Mouse (Mus musculus): Measurements from ENCODE around the gene Tnfrsf11a.
"Not testable (repeated sequence)": the region's sequence is repeated elsewhere in the genome, so short reads cannot be mapped to it uniquely, and the experiment has no call there.

Gene Tnfrsf11a

DNA sequence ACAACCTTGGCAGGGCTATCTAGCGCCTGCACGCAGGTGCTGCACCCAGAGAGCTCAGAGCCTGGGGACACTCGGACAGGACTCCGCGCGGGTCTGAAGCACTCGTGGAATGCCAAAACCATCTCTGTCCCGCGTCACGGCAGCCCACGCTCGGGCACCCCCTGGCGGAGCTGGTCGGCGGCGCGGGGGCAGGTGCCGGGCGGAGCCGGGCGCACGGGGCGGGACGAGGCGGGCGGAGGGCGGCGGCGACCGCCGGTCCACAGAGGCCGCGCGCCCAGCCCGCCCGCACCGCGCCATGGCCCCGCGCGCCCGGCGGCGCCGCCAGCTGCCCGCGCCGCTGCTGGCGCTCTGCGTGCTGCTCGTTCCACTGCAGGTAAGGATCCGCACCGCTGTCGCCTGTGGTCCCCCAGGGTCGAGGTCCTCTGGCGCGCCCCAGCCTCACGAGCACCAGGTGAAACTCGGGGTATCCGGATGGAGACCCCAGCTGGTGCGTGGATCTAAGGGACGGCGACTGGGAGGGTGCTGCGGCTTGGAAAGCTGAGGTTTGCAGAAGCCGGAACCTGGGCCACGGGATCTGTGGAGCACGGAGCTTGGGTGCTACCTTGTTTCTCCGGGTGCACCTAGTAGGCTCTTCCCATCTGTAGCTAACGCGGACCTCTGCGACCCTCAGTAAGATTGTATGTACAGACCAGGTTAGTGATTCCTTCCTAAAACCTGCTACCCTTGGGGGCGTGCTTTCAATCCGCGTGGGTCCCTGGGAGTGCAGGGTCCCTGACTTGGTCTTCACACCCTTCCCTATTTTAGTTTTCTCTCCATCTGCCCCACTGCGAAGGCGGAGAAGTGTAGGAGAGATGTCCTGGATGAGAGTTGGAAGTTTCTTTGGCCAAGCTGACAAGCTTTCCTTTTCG is at the start of gene Tnfrsf11a:
Gene Tnfrsf11a (plus strand): TSS at position 262 of the 908 bp plus-strand sequence.
- peak; percentile 33 for DNase-seq (ENCODE audit: low read depth, low spot score)

GRCm38 (mm10) chr1:105735318-105735717 is 45.2 kb upstream of the Tnfrsf11a start:
- DNase-seq (ENCODE audit: low read depth, low spot score) = peak; percentile 67

DNA sequence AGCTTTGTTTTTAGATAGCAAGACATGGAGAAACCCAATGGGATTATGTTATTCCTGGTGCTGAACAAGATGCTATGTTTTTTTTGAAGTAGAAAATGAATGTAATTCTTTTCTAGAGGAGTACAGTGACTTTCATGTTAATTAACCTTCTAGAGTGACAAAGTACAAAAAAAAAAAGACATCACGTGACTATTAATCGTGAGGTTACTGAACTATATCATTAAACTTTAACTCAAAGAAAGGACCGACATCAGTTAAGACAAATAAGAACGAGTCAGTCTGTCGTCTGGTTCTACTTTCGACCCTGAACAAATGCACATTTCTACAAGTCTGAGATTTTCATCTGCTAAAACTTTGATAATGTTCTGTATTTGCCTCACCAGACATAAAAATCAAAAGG is 42.2 kb upstream of the Tnfrsf11a start:
- no peak for DNase-seq (ENCODE audit: low read depth, low spot score)

- no peak for DNase-seq (ENCODE audit: low read depth, low spot score)
Observed at GRCm38 (mm10) chr1:105739493-105739892, 41.0 kb upstream of the Tnfrsf11a start.

DNA sequence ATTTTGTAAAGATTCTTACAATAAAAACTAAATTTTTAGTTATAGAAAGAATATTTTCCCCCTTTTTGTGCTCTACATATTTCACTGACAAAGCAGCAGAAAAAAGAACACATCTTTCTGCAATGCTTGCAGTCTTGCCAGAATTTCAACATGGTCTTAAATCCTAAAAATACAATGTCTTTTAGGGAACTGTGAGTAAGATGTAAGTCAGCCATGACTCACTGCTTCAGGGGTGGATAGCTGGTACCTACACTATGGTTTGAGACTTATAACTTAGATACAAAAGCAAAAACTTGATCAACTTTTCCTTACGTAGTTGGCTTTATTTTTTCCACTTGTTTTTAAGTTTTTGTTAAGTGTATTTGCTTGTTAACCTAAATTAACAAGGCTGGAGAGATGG is 38.0 kb upstream of the Tnfrsf11a start:
- no peak for DNase-seq (ENCODE audit: low read depth, low spot score)

DNA sequence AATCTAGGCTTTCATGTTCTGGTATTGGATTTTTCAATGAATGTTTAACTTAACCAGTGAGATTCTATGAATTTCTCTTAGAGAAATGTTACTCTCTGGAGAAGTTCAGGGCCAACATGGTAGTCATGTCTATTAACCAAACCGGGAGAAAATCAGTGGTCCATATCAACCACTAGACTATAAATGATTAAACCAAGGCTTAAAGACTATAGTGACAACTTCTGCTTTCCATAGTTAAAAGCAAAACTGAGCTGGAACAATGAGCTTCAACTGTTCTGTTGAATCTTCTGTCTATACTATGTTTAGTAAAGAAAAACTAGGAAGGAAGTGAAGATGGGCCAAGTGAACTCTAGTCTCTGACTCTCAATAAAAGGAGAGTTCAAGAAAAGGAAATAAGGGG is 34.1 kb upstream of the Tnfrsf11a start:
- DNase-seq (ENCODE audit: low read depth, low spot score) = no peak

DNA sequence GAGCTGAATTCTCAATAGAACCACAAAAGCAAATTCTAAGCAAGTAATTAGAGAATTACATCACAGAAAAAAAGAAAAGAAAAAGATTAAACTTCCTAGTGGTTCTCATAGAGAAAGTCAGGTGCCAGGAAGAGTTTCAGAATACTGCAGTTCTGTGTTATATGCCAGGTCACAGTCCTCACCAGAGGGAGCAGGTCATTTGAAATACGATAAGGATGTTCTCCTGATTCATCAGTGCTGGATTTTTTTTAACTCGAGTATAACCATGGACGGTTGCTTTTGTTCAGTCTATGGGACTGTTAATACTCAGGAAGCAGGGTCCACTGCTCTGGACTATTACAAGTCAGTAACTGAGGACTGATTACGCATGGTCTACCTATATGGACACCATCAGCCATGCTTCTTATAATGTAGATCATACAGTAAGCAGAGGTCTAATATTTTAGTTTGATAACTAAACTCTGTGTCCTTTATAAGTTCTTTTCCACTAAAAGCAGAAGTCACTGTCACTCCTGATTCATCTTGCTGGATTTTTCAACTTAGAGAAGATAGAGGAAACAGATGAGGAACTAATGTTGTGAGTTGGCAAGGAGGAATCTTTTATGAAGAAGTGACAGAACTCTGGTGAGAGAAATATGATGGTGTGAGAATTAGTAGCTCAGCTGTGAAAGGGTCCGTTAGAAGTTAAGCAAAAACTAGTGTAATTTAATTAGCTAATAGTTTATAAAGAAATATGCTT is 33.5 kb upstream of the Tnfrsf11a start:
- DNase-seq (ENCODE audit: low read depth, low spot score) = no peak

DNA sequence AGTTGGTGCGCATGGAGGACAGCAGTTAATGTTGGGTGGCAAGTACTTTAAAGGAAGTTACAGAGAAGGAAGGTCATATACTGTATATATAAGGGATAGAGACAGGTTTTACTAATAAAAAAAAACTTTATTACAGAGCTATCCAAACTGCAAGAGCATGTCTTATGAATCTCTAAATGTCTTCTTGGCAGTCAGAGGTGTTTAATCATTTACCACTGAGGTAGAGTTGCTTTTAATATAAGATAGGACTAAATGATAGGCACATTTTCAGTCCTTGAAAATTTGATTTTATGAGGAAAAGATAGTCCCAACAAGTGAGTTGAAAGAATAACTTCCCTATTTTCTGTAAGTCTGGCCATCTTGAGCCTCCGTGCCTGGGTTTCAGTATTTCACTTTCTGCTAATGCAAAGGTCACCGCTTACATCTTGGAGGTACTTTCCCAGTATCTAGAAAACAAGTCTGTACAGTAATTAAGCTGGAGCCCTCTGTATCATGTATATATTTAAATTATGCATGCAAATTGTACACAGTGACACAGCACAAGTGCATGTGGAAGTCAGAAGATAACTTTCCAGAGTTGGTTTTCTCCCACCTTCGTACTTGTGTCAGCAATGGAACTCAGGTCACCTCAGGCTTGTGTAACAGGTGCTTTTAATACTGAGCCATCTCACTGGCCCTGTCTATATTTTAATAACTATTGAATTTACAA is 32.3 kb upstream of the Tnfrsf11a start:
- DNase-seq (ENCODE audit: low read depth, low spot score) = no peak

GRCm38 (mm10) chr1:105752196-105752595 is 28.3 kb upstream of the Tnfrsf11a start:
- no peak for DNase-seq (ENCODE audit: low read depth, low spot score)

- no peak for DNase-seq (ENCODE audit: low read depth, low spot score)
Observed at GRCm38 (mm10) chr1:105752944-105753343, 27.6 kb upstream of the Tnfrsf11a start.

- peak; percentile 30 for DNase-seq (ENCODE audit: low read depth, low spot score)
Observed at GRCm38 (mm10) chr1:105758798-105759197, 21.7 kb upstream of the Tnfrsf11a start.

DNA sequence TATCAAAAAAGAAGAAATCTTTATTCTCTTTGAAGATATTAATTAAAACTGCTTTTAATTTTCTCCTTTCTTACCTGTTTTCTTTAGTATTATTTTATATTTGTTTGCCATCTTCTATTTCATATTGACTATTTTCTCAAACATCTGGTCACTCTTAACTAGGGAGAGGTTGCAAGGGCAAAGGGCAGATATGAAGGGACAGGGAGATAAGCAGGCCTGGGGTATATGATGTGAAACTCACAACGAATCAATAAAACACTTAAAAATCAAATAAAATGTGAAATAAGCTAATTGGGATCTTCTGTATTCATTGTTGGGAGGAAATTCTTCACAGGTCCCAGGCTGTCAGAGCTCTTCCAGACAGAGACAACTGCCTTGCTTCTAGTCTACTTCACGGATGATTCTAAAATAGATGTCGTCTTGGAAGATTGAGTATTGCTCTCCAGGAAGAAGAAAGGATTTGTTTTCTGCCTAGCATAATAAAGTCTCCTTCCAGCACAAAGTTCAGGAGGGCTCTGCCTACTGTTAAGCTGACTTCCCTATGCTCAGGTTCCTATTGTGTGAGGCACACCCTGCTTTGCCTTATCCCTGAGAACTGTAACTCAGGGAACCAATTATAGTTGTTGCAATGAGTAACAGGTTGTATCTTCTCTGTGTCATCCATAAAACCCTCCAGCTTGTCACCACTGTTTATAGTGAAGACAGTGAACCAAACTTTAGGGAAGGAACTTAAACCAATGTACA is 20.9 kb upstream of the Tnfrsf11a start:
- DNase-seq (ENCODE audit: low read depth, low spot score) = no peak

DNA sequence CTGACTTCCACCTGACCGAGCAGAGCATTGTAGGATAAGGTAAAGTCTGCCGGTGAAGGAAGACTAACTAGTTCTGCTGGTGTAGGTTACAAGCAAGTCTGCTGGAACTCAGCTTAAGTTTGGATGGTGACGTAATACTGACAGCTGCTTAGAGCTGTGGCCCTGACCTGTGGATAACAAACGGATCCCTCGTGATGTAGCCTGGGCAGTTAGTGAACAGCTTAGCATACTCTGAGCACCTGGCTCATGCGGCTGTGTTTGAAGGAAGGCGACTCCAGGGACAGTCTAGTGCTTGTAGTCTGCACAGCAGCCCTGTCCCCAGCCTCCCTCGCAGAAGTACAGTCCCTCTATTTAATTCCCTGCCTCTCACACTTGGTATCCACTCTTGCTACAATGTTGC is 14.9 kb upstream of the Tnfrsf11a start:
- DNase-seq (ENCODE audit: low read depth, low spot score) = no peak

DNA sequence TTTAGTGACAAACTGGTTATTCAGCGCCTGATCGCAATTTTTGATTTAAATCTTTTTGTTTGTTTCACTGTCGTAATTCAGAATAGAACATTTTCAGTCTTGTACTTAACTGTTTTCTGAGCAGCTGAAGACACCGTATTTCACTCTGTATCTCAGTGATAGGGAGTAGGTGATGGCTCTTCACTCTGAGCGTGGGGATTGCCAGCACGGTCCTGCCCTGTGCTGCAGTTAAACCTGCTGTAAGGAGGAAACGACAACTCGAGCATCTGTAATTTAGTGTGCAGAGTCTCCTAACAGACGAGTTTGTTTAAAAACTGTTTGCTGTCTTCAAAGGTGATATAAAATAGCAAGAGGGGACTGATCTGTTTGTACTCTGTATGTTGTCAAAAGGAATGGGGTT is 14.4 kb upstream of the Tnfrsf11a start:
- DNase-seq (ENCODE audit: low read depth, low spot score) = not testable (repeated sequence)

DNA sequence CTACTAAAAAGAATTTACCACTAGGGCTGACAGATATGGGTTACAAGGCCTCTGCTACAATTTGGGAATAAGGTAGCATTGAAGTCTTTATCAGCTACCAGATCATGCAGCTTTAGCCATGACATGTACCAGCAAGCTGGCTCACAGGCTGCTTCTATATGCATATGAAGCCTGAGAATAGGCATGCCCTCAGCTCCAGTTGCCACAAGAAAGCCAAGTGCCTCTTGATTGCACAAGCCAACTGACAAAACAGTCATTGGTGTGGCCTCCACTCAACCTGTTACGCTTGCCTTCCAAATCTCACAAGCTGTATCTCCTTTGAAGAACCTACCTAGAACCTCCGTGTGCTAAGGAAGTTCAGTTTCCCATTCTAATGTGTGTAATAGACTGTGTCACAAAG is 12.1 kb upstream of the Tnfrsf11a start:
- no peak for DNase-seq (ENCODE audit: low read depth, low spot score)

DNA sequence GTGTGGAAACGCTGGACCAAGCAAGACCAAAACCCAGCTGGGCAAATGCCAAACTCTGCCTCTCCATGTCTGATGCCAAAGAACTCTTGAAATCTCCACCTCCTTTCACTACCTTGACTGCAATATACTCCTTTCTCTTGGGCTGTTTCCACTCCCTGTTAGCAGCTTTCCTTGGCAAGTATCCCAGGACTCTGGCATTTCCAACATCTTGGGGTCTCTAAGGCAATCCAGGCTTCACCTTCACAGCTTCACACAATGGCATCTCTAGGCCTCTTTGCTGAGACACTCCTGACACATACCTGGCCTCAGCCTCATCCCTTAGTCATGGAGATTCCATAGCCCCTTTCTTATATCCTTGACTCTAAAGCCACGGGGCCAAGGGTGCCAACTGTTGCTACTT is 9.8 kb upstream of the Tnfrsf11a start:
- DNase-seq (ENCODE audit: low read depth, low spot score) = no peak

DNA sequence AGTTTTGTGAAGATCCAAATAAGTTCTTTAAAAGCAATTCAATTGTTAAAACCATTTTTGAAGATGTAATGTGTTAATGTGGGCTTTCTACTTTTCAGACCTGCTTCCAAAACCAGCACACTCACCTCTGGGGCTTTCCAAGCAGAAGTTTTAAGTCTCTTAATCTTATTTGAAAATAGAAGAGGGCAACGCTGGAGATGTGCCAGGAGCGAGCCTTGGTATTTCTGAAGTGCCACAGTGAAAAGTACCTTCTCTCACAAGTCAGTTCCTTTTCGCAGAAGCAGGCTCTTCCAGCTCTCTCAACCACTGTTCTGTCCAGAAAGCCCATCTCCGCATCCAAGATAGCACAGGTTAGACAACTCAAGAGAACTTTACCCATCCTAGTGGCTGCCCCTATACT is 4.1 kb upstream of the Tnfrsf11a start:
- DNase-seq (ENCODE audit: low read depth, low spot score) = no peak

GRCm38 (mm10) chr1:105780079-105780456 is 450 bp upstream of the Tnfrsf11a start:
- DNase-seq (ENCODE audit: low read depth, low spot score) = no peak

- DNase-seq (ENCODE audit: low read depth, low spot score) = peak; percentile 19
Observed at GRCm38 (mm10) chr1:105781391-105782146, 1.1 kb downstream of the Tnfrsf11a start.

DNA sequence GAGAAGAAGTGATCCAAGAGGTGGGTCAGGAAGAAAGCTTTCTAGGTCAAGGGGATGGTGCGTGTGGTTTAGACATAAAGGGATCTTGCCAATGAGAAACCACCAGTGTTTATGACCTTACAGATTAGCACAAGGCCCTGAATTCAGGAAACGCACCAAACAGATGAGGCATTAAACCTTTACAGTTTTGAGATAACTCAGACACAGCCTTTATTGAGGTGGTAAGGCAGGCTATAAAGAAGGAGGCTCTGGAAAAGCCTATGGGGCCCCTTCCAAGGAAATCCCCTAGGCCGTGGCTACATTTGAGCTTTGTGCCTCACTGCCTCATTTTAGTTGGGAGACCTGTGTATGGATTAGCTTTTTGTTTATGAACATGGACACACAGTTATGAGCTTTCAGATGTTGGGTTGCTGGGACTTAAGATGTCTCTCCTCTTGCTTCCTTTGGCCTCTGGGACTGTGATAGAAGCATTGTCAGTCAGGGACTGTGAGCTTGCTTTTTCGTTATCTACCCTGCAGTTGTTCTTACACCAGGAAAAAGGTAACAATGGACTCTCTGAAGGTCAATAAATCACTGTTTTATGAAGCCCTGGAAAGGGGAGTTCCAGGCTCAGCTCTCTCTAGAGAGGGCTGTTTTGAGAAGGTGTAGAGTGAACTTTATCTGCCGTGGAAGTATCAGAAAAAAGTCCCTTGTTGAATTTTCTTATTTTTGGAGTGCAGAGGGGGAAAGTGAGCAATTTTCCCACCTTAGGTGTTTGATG is 3.9 kb downstream of the Tnfrsf11a start:
- DNase-seq (ENCODE audit: low read depth, low spot score) = no peak

Data from ES-CJ7 (cell line).